Mouse (Mus musculus): ENCODE data around the gene Aifm3.

Aifm3 gene

GRCm38 (mm10) chr16:17489469-17490111 is at the start of gene Aifm3:
Aifm3 (plus strand) TSS chr16:17489611.
- DNase-seq: peak; percentile 64

GRCm38 (mm10) chr16:17451541-17452372 is 37.7 kb upstream of the Aifm3 start, which contains the start of gene Crkl:
Crkl (plus strand) TSS chr16:17451987.
- peak; percentile 98 for DNase-seq

GRCm38 (mm10) chr16:17452373-17452715 is 37.1 kb upstream of the Aifm3 start:
- DNase-seq: peak; percentile 53

- DNase-seq: no peak
These were observed 32.5 kb upstream of the Aifm3 start for GRCm38 (mm10) chr16:17456901-17457300.

- DNase-seq: no peak
These were observed 29.2 kb upstream of the Aifm3 start for GRCm38 (mm10) chr16:17460254-17460653.

DNA sequence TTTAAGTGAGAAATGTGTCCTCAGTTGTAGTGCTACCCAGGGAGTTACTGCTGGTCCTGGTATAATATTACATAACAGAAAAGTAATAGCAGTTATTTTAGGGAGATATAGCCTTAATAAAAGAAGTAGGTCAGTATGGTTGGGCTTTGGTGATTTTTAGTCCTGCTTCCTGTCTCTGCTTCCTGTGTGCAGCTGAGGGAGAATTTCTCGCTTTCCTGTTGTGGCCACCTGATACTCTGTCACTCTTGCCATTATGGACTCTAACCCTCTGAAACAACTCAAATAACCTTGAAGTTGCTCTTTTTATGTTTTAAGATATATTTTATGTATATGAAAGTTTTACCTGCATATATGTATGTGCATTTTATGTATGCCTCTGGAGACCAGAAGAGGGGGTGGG is 27.8 kb upstream of the Aifm3 start:
- no peak for DNase-seq

DNA sequence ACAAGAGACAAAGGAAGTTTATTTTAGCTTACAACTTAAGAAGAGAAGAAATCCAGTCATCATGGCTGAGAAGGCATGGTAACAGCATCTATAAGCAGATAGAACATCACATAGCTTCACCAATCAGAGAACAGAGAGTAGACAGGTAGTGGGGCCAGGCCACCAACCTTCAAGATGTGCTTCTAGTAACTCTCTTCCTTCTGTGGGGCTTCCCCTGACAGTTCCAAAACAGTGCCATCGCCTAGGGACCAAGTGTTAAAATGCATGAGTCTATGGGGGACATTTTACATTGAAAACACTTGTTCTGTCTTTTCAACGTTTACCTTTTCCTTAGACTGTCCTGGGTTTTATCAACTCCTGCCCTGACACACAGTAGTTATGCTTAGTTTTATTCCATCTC is 26.2 kb upstream of the Aifm3 start:
- no peak for DNase-seq

DNA sequence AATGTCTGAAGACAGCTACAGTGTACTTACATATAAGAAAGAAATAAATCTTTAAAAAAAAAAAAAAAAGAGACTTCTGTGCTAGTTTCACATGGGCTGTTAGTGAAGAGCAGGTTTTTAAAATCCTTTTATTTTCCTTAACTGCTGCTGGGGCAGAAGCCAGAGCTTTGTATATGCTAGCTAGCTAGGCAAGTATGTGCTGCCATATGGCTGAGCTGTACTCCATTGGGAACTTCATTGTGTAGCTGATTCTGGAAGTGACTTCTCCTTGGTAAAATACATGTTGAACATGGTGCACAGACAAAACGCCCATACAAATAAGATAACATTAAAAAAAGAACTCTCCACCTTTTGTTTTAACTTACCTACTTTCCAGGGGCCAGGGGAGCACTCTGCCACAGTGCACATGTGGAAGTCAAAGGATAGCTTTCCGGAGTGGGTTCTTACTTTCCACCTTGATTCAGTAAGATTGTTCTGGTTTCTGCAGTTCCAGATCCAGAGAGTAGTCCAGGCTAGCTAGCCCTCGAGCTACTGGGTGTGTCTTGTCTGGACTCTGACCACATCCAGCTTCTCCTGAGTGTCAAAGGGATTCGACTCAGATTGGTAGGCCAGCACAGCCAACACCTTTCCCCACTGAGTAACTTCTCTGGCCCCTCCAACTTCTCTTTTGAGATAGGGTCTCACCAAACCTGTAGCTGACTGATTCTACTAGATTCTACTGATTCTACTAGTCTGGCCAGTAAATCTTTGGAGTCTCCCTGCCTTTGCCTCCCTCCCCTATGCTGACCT is 22.3 kb upstream of the Aifm3 start:
- DNase-seq: no peak

GRCm38 (mm10) chr16:17472498-17472897 is 16.9 kb upstream of the Aifm3 start:
- DNase-seq: no peak

- peak; percentile 37 for DNase-seq
These were observed 15.3 kb upstream of the Aifm3 start for GRCm38 (mm10) chr16:17474091-17474490.

- DNase-seq: no peak
These were observed 14.7 kb upstream of the Aifm3 start for GRCm38 (mm10) chr16:17474761-17475160.

- no peak for DNase-seq
These were observed 14.1 kb upstream of the Aifm3 start for GRCm38 (mm10) chr16:17475326-17475725.

DNA sequence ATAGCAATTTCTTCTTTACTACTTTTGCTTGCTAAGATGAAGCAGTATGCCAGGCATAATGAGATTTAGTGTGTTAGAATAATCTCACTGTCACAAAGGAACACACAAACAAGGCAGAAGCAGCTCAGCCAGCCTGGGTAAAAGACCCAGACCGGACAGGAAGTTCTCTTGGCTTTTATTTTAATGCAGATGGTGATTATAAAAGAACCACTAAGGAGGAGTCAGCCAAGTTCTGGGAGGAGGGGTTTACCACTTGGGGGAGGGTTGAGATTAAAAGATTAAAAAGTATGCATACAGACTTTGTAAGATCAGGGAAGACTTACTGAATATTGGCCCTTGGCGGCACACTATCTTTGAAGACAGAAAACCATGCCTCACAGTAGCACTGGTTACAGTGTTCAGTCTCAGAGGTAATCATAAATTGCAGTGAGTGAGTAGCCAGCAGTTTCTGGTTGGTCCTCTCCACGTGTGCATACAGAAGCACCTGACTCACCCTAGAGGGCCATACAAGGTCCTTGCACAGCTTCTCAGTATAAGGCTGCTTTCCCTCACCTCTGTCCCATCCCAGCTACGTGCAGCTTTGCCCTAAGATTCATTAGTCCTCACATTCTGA is 11.0 kb upstream of the Aifm3 start:
- DNase-seq: no peak

GRCm38 (mm10) chr16:17481465-17481864 is 7.9 kb upstream of the Aifm3 start:
- DNase-seq: no peak

DNA sequence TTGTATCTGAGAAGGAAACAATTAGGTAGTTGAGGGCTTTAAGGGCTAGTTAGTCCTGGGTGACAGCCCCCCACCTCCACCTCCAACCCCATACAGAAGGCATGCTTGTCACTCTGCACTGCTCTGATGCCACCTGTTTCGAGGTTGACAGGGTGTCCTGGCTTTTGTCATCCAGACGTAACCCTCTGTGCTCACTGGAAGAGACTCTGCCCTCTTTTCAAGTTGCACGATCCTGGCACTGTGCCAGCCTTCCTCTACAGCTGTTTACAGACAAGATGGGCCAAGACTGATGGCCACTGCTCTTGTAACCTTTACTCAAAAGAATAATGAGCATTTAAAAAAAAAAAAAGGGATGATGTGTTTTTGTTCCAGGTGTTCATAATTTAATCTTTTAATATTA is 2.9 kb upstream of the Aifm3 start:
- no peak for DNase-seq

DNA sequence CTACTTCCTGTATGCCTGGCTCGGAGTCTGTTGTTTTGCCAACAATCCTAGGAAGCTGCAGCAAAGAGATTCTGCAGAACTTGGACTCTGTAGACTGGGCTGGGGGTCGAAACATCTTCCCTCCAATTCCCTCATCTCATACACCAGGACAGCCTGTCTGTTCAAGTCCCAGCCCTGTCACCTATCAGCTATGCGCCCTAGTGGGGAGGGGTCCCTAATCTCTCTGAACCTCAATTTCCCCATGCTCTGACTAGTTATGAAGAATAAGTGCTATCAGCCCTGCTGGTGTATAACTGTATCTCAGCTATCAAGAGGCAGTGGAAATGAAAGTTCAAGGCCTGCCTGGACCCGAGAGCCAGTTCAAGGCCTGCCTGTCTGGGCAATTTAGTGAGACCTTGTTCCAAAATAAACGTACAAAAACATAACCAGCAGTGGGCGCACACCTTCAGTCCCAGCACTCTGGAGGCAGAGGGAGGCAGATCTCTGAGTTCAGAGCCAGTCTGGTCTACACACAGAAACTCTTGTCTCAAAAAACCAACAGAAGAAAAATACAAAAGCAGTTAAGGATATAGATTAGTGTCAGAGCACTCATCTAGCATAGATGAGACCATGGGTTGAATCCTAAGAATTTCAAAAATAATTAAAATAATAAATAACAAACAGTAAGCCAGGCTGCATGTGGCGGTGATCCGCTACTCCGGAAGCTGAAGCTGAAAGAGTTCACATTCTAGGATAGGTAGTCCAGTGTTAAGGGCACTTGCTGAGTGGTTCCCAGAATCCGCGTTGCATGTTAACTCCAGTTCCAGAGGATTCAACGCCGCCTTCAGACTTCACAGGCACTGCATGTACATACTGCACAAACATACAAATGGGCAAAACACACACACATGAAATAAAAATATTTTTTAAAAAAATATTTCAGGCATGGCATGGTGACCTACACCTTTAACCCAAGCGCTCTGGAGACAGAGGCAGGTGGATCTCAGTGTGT is 638 bp upstream of the Aifm3 start:
- DNase-seq: no peak

DNA sequence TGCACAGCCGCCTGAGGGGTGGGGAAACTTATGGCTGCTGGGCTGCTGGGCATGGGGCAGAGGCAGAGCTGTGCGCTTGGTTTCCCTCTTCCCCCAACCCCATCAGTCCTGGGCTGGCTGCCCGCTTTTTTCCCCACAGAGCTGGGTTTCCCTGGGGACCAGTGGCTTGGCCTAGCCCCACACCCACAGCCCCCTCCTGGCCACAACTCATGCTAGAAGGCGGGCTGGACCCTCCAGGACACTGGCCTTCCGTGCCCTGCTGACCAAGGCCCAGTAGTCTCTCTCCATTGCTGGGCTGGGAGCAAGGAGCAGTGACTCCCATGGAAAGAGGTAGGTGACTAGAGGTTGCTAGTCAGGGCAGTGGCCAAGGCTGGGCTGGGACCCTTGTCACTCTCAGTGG is 1.7 kb downstream of the Aifm3 start:
- DNase-seq: peak; percentile 65

GRCm38 (mm10) chr16:17491896-17492561 is 2.6 kb downstream of the Aifm3 start:
- peak; percentile 78 for DNase-seq

- DNase-seq: peak; percentile 77
These were observed 7.3 kb downstream of the Aifm3 start for GRCm38 (mm10) chr16:17496499-17497305.

GRCm38 (mm10) chr16:17499249-17499883 is 10.0 kb downstream of the Aifm3 start:
- DNase-seq: no peak

Measured in cerebellum, adult 11 months (tissue).